Mouse (Mus musculus) CH12.LX (cell line): ENCODE measurements at regions not wholly inside any gene's neighbourhood (a gene's known extent, or its start where the extent isn't known, plus 50 kb on each side); places are given as distances from the start of the nearest gene placed in this dataset.

Experiments used
- DNase-seq: peaks from one replicate; pipeline ENCODE4 v3.0.0-alpha.2; 2013; ENCODE audit errors: extremely low read depth
- H3K27ac ChIP-seq: 2 replicates; pipeline ENCODE4 v1.5.1; 2012; ENCODE audit warnings: low read depth, mild to moderate bottlenecking, control low read depth, moderate library complexity; ENCODE audit not compliant: insufficient read depth
- H3K27me3 ChIP-seq: replicated peaks from 2 replicates; pipeline ENCODE3; 2012; ENCODE audit warnings: inconsistent platforms
- H3K36me3 ChIP-seq, 2 experiments: replicated peaks in 1 of 2; 2 replicates each; pipeline versions ENCODE3 to v1.6.1; 2012; ENCODE audit warnings: inconsistent platforms in 1 of 2, low read length in 1 of 2, mild to moderate bottlenecking in 1 of 2, mixed read lengths in 1 of 2, moderate library complexity in 1 of 2; ENCODE audit not compliant: control insufficient read depth in 1 of 2, insufficient read depth in 1 of 2
- H3K4me1 ChIP-seq, 2 experiments: 2 replicates each; pipeline ENCODE4 v1.6.1; 2012; ENCODE audit warnings: inconsistent platforms in 1 of 2, moderate library complexity in 1 of 2; ENCODE audit not compliant: insufficient read depth in 2 of 2, control insufficient read depth in 1 of 2
- H3K4me2 ChIP-seq: 2 replicates; pipeline ENCODE4 v1.6.1; 2012; ENCODE audit warnings: low read depth, mild to moderate bottlenecking, control low read depth; ENCODE audit not compliant: poor library complexity, insufficient read depth, severe bottlenecking
- H3K4me3 ChIP-seq, 3 experiments: fragments of 150-350 bp in 1 of 3; sonication (generic) in 1 of 3; replicated peaks in 1 of 3; 2 replicates each; pipeline versions ENCODE3 to v1.5.1; 2011 to 2012; ENCODE audit warnings: low read depth in 2 of 3, low read length in 2 of 3, mild to moderate bottlenecking in 2 of 3, moderate library complexity in 2 of 3, control low read depth in 1 of 3, improper control_type of control experiment in 1 of 3, inconsistent platforms in 1 of 3, mixed read lengths in 1 of 3; ENCODE audit not compliant: poor library complexity in 1 of 3
- H3K79me2 ChIP-seq: replicated peaks from 2 replicates; pipeline ENCODE4 v1.6.1; 2012; ENCODE audit warnings: mild to moderate bottlenecking, moderate library complexity; ENCODE audit not compliant: control insufficient read depth, poor library complexity, insufficient read depth, severe bottlenecking; ENCODE audit errors: extremely low read depth
- H3K9ac ChIP-seq: 2 replicates; pipeline ENCODE4 v1.6.1; 2012; ENCODE audit warnings: low read depth, mild to moderate bottlenecking, control low read depth, moderate library complexity; ENCODE audit not compliant: insufficient read depth
- H3K9me3 ChIP-seq: replicated peaks from 2 replicates; pipeline ENCODE3; 2012; ENCODE audit warnings: low read length, inconsistent platforms, mixed read lengths
- BHLHE40 ChIP-seq: IDR thresholded peaks from 2 replicates; pipeline ENCODE4 v1.6.1; 2011; ENCODE audit warnings: mild to moderate bottlenecking, low read depth, low read length, improper control_type of control experiment
- CTCF ChIP-seq, 2 experiments: IDR thresholded peaks in 1 of 2; conservative IDR thresholded peaks in 1 of 2; 2 replicates each; pipeline ENCODE4 v1.5.1; 2011 to 2012; ENCODE audit warnings: low read depth in 2 of 2, low read length in 2 of 2, improper control_type of control experiment in 1 of 2, inconsistent platforms in 1 of 2, mild to moderate bottlenecking in 1 of 2, moderate library complexity in 1 of 2
- ELF1 ChIP-seq: IDR thresholded peaks from 2 replicates; pipeline ENCODE4 v1.6.1; 2014; ENCODE audit warnings: low read depth, mild to moderate bottlenecking, inconsistent platforms, low read length, improper control_type of control experiment
- ETS1 ChIP-seq: conservative IDR thresholded peaks from 2 replicates; pipeline ENCODE4 v1.6.1; 2012; ENCODE audit warnings: low read depth, mild to moderate bottlenecking, inconsistent platforms, low read length, improper control_type of control experiment, moderate library complexity
- GABPA ChIP-seq: IDR thresholded peaks from 2 replicates; pipeline ENCODE4 v1.6.1; 2012; ENCODE audit warnings: low read depth, low read length, improper control_type of control experiment, inconsistent platforms; ENCODE audit not compliant: insufficient replicate concordance
- HCFC1 ChIP-seq: IDR thresholded peaks from 2 replicates; pipeline ENCODE4 v1.6.1; 2012; ENCODE audit warnings: low read depth, mild to moderate bottlenecking, inconsistent platforms, low read length, improper control_type of control experiment
- MAFK ChIP-seq: IDR thresholded peaks from 2 replicates; pipeline ENCODE4 v1.6.1; 2011; ENCODE audit warnings: low read length, improper control_type of control experiment; ENCODE audit not compliant: insufficient replicate concordance
- MEF2A ChIP-seq: IDR thresholded peaks from 2 replicates; pipeline ENCODE4 v1.6.1; 2014; ENCODE audit warnings: low read depth, mild to moderate bottlenecking, inconsistent platforms, low read length, improper control_type of control experiment, borderline replicate concordance
- MXI1 ChIP-seq: IDR thresholded peaks from 2 replicates; pipeline ENCODE4 v1.6.1; 2011; ENCODE audit warnings: mild to moderate bottlenecking, low read depth, low read length, improper control_type of control experiment
- NELFE ChIP-seq: IDR thresholded peaks from 2 replicates; pipeline ENCODE4 v1.6.1; 2011; ENCODE audit warnings: low read depth, low read length, improper control_type of control experiment
- PAX5 ChIP-seq: IDR thresholded peaks from 2 replicates; pipeline ENCODE4 v1.6.1; 2012; ENCODE audit warnings: low read length, inconsistent platforms, mixed read lengths
- POLR2AphosphoS2 ChIP-seq: IDR thresholded peaks from 2 replicates; pipeline ENCODE4 v1.6.1; 2011; ENCODE audit warnings: low read depth, low read length, improper control_type of control experiment
- RAD21 ChIP-seq: IDR thresholded peaks from 2 replicates; pipeline ENCODE4 v1.6.1; 2011; ENCODE audit warnings: low read depth, mild to moderate bottlenecking, low read length, improper control_type of control experiment, moderate library complexity
- SIN3A ChIP-seq: IDR thresholded peaks from 2 replicates; pipeline ENCODE4 v1.6.1; 2012; ENCODE audit warnings: low read length, improper control_type of control experiment, inconsistent platforms
- SMC3 ChIP-seq: IDR thresholded peaks from 2 replicates; pipeline ENCODE4 v1.6.1; 2011; ENCODE audit warnings: low read depth, low read length, improper control_type of control experiment
- TBP ChIP-seq: conservative IDR thresholded peaks from 2 replicates; pipeline ENCODE4 v1.6.1; 2011; ENCODE audit warnings: low read depth, low read length, improper control_type of control experiment
- USF1 ChIP-seq: IDR thresholded peaks from 2 replicates; pipeline ENCODE4 v1.6.1; 2014; ENCODE audit warnings: low read depth, mild to moderate bottlenecking, inconsistent platforms, low read length, improper control_type of control experiment
- ZC3H11A ChIP-seq: IDR thresholded peaks from 2 replicates; pipeline ENCODE4 v1.6.1; 2012; ENCODE audit warnings: low read depth, mild to moderate bottlenecking, inconsistent platforms, low read length, improper control_type of control experiment
- ZKSCAN1 ChIP-seq: IDR thresholded peaks from 2 replicates; pipeline ENCODE4 v1.6.1; 2012; ENCODE audit warnings: low read depth, inconsistent platforms, low read length, improper control_type of control experiment, borderline replicate concordance
- ZNF384 ChIP-seq: IDR thresholded peaks from 2 replicates; pipeline ENCODE4 v1.6.1; 2012; ENCODE audit warnings: low read depth, low read length, improper control_type of control experiment, inconsistent platforms
- dilution Hi-C: fragments of 300-500 bp; cut with MboI; formaldehyde crosslinking; loops from 2 replicates; pipeline ENCODE4 v1.14.3; 2020; ENCODE audit warnings: low sequenced_read_pairs; ENCODE audit not compliant: extremely low pct_unique_long_range_greater_than_20kb, extremely low pct_ligation_motif_present
- in situ Hi-C: fragments of 300-500 bp; cut with MboI; formaldehyde crosslinking; loops from 3 replicates; pipeline ENCODE4 v1.14.3; 2019; ENCODE audit warnings: low sequenced_read_pairs, low pct_ligation_motif_present, low pct_unique_long_range_greater_than_20kb, mixed read lengths

GRCm38 (mm10) chr3:14381421-14381992 lies 99.0 kb upstream of the Slc7a12 start:
- Histone ChIP-seq H3K4me1 (peaks cover 4 to 15% of the 10 kb centered on the region in 2 experiments; a peak in 3 of 4 replicates), H3K79me2 (no peaks in the 10 kb centered on the region), H3K36me3 (no peaks in the 10 kb centered on the region), H3K9me3 (no peaks in the 10 kb centered on the region), H3K27ac (no peak overlapping the region), H3K9ac (no peak overlapping the region), H3K27me3 (no peaks in the 10 kb centered on the region), H3K4me2 (peak overlapping the region; percentile 41), H3K4me3 (peak overlapping the region in 2 of 3 experiments; percentile 19 to 22)
- in situ Hi-C loops (loop anchor here (10.0 to 25.0 kb wide), 3 partner anchors 281 to 494 kb away; no protein-coding TSS in a partner anchor), dilution Hi-C loops (no loop called here)
- TF ChIP-seq ETS1 (no peak), RAD21 (peak; percentile 73), ZC3H11A (peak; percentile 4; the same call in 1 of the 2 replicates), NELFE (peak; percentile 29; the same call in 1 of the 2 replicates), BHLHE40 (no peak), SMC3 (peak; percentile 66), CTCF (conservative IDR thresholded peaks at IDR 0.05 in 1 of 2, IDR thresholded peaks at IDR 0.05 in 1 of 2; ENCODE audit: low read depth in 2 of 2, low read length in 2 of 2) (peak; percentile 83 to 90)
- peak; percentile 68 for DNase-seq

- dilution Hi-C loops = no loop called here
- Histone ChIP-seq H3K4me1 (no peaks in the 10 kb centered on the region), H3K4me3 (no peak overlapping the region), H3K4me2 (no peak overlapping the region), H3K36me3 (no peaks in the 10 kb centered on the region), H3K27me3 (no peaks in the 10 kb centered on the region), H3K27ac (no peak overlapping the region), H3K9ac (no peak overlapping the region), H3K79me2 (no peaks in the 10 kb centered on the region), H3K9me3 (no peaks in the 10 kb centered on the region)
- TF ChIP-seq TBP (no peak), ETS1 (no peak), ZNF384 (no peak), HCFC1 (no peak), MAFK (no peak), SMC3 (no peak), ZC3H11A (no peak), MXI1 (no peak), POLR2AphosphoS2 (no peak), SIN3A (no peak), ZKSCAN1 (no peak), MEF2A (no peak), RAD21 (no peak), PAX5 (no peak), USF1 (no peak), ELF1 (no peak), GABPA (no peak), BHLHE40 (no peak)
- in situ Hi-C loops = loop anchor here (25.0 kb wide), 2 partner anchors 272 to 503 kb away; no protein-coding TSS in a partner anchor
- no peak for DNase-seq
Measured at GRCm38 (mm10) chr3:14390656-14391055, 89.8 kb upstream of the Slc7a12 start.
